Mouse (Mus musculus): Measurements from ENCODE around the gene Xdh.

GRCm38 (mm10) chr17:73950062-73950735 lies at the start of gene Xdh:
- no peak for TF ChIP-seq CTCF (IDR thresholded peaks at IDR 0.05; ENCODE audit: low read depth, low read length)
- TF ChIP-seq POLR2A (IDR thresholded peaks at IDR 0.05; ENCODE audit: extremely low read depth, insufficient read depth, low read length) = peak; percentile 85

Data from liver, adult 2 months (tissue).